ENCODE assay signal across 25 mouse cellular contexts in the genomic region with DNA sequence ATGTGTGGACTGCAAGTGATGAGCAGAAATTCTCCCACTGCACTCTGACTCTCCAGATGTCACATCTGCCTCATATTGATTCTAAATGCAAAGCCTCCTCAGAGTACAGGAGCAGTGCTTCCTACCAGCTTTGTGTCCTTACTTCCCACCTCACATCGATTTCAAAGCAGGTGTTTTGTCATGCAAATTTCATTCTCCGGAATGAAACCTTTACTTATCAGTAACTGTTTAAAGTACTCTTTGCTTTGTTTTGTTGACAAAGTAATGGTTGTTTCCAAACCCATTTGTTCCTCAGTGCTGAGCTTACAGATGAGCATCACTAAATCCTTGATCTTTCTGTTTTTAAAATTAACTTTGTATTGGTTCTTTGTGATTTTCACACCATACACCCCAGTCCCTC. TPM values are rescaled to one million over a fixed set of nuclear protein-coding genes. Genes with fewer than 3 reads are reported as not detected.
"Had no signal": no experiment of that assay in that cellular context is flagged by ENCODE, and none has a peak within 500 bp of the region (broad histone marks: within the 10 kb centered on the region; RNA-seq: fewer than 3 reads in every experiment).

No protein-coding gene starts in this region.

- H3K9ac ChIP-seq: neural tube, embryonic 13.5 days; neural tube, embryonic 15.5 days; stomach, embryonic 15.5 days had no signal

- DNase-seq: retina, postnatal 1 day; right cerebral cortex, adult 18-20 months; right cerebral cortex, postnatal 14 days; right cerebral cortex, postnatal 25 days; right cerebral cortex, postnatal 4 days; spleen, adult 18-20 months; thymus, adult 18-20 months; thymus, adult 2 months; thymus, postnatal 14 days; thymus, postnatal 25 days; thymus, postnatal 36 days; thymus, postnatal 4 days had no signal

- H3K27ac ChIP-seq: neural tube, embryonic 13.5 days; neural tube, embryonic 15.5 days; stomach, embryonic 15.5 days; stomach, postnatal 0 days had no signal

- H3K27me3 ChIP-seq: neural tube, embryonic 13.5 days; neural tube, embryonic 15.5 days; stomach, embryonic 15.5 days had no signal

- H3K4me1 ChIP-seq: neural tube, embryonic 13.5 days; neural tube, embryonic 15.5 days; stomach, embryonic 15.5 days had no signal

- H3K4me3 ChIP-seq: neural tube, embryonic 13.5 days; neural tube, embryonic 15.5 days; stomach, embryonic 15.5 days had no signal

- H3K4me2 ChIP-seq: neural tube, embryonic 13.5 days; neural tube, embryonic 15.5 days; stomach, embryonic 15.5 days had no signal

- H3K36me3 ChIP-seq: neural tube, embryonic 13.5 days; neural tube, embryonic 15.5 days; stomach, embryonic 15.5 days had no signal

- H3K9me3 ChIP-seq: neural tube, embryonic 13.5 days; neural tube, embryonic 15.5 days; stomach, embryonic 15.5 days had no signal

RNA-seq across cellular contexts. Expression of gene Vmn2r19, which starts 24.4 kb away (rescaled TPM):
- total RNA-seq: neutrophil, adult 5-6 weeks had no signal
- polyA plus RNA-seq: neural tube, embryonic 13.5 days; neural tube, embryonic 14.5 days; neural tube, embryonic 15.5 days; small intestine, adult 2 months; spleen, adult 2 months; stomach, embryonic 14.5 days; stomach, embryonic 15.5 days; stomach, embryonic 16.5 days; stomach, postnatal 0 days; thymus, adult 2 months; thymus, postnatal 0 days; urinary bladder, adult 2 months had no signal

RNA-seq across cellular contexts. Expression of gene Clec4e, which starts 42.8 kb away (rescaled TPM):
- polyA plus RNA-seq: neural tube, embryonic 13.5 days; neural tube, embryonic 14.5 days; neural tube, embryonic 15.5 days; small intestine, adult 2 months; stomach, embryonic 14.5 days; stomach, postnatal 0 days; testis, adult 2 months had no signal
